Mouse (Mus musculus): ENCODE measurements around the gene Ugt1a5.

Gene Ugt1a5

GRCm38 (mm10) chr1:88262255-88262654, 96.4 kb downstream of the Ugt1a5 start:
- peak; percentile 85 for DNase-seq (ENCODE audit: low spot score)

- DNase-seq (ENCODE audit: low spot score) = no peak
Observed at GRCm38 (mm10) chr1:88262961-88263360, 97.1 kb downstream of the Ugt1a5 start.

- no peak for DNase-seq (ENCODE audit: low spot score)
Observed at GRCm38 (mm10) chr1:88263778-88264177, 98.0 kb downstream of the Ugt1a5 start.

- no peak for DNase-seq (ENCODE audit: low spot score)
Observed at GRCm38 (mm10) chr1:88264237-88264868, 98.5 kb downstream of the Ugt1a5 start.

- peak; percentile 87 for DNase-seq (ENCODE audit: low spot score)
Observed at GRCm38 (mm10) chr1:88264869-88265240, 99.0 kb downstream of the Ugt1a5 start.

- DNase-seq (ENCODE audit: low spot score) = no peak
Observed at GRCm38 (mm10) chr1:88266123-88266522, 100.3 kb downstream of the Ugt1a5 start.

GRCm38 (mm10) chr1:88267489-88267888, 101.7 kb downstream of the Ugt1a5 start:
- no peak for DNase-seq (ENCODE audit: low spot score)

GRCm38 (mm10) chr1:88268070-88268469, 102.3 kb downstream of the Ugt1a5 start:
- peak; percentile 59 for DNase-seq (ENCODE audit: low spot score)

Measured in testis, postnatal 10 days (tissue).